In genomic region chr17:12092901-12093564, GRCm38 (mm10) we compare ENCODE assay signal across 30 mouse cellular contexts. TPM values are rescaled to one million over a fixed set of nuclear protein-coding genes. Genes with fewer than 3 reads are reported as not detected.
A peak's percentile ranks its signal among the peaks of the same experiment; 100 is the strongest.
DNase-seq lines count a peak whose midpoint lies in the region; ATAC-seq and TF ChIP-seq lines count a peak whose summit lies in the region.
"Had no signal": no experiment of that assay in that cellular context is flagged by ENCODE, and none has a peak within 500 bp of the region (broad histone marks: within the 10 kb centered on the region; RNA-seq: fewer than 3 reads in every experiment).

No protein-coding gene starts in this region.

- no peak overlapping the region for H3K4me3 ChIP-seq in hindbrain, embryonic 16.5 days (ENCODE audit: low read length)
- no peak overlapping the region for H3K4me3 ChIP-seq in hindbrain, embryonic 12.5 days
- 0 out of 2 replicates have a peak overlapping the region, but pooled peaks have one; percentile 17 for H3K4me3 ChIP-seq in E14TG2a.4 (replicated peaks; ENCODE audit: low read length)
- no peak overlapping the region for H3K4me3 ChIP-seq in forebrain, postnatal 0 days (ENCODE audit: low read depth, low read length)
- H3K4me3 ChIP-seq: embryonic facial prominence, embryonic 12.5 days; forebrain, embryonic 15.5 days; gastrocnemius, adult 2 months; heart, adult 2 months; heart, embryonic 15.5 days; hindbrain, embryonic 15.5 days; intestine, embryonic 15.5 days; layer of hippocampus, adult 2 months; liver, embryonic 12.5 days; megakaryocyte, embryonic 14.5 days; stomach, embryonic 15.5 days had no signal

- ATAC-seq in hindbrain, embryonic 16.5 days: peak; percentile 67
- ATAC-seq in hindbrain, embryonic 12.5 days (ENCODE audit: low FRiP score): no peak
- ATAC-seq in forebrain, postnatal 0 days: no peak
- ATAC-seq: forebrain, embryonic 15.5 days; intestine, embryonic 15.5 days; liver, embryonic 12.5 days; lung, postnatal 0 days; Patski had no signal

- no peaks in the 10 kb centered on the region for H3K4me1 ChIP-seq in hindbrain, embryonic 16.5 days (ENCODE audit: control insufficient read depth, insufficient read depth, low read depth, low read length)
- H3K4me1 ChIP-seq in hindbrain, embryonic 12.5 days: 0 out of 2 replicates have a peak, but pooled peaks cover 2% of the 10 kb centered on the region
- H3K4me1 ChIP-seq in E14TG2a.4 (replicated peaks; ENCODE audit: low read depth, low read length): no peaks in the 10 kb centered on the region
- H3K4me1 ChIP-seq in forebrain, postnatal 0 days (ENCODE audit: insufficient read depth): no peaks in the 10 kb centered on the region
- H3K4me1 ChIP-seq: embryonic facial prominence, embryonic 12.5 days; heart, embryonic 15.5 days; hindbrain, embryonic 15.5 days; intestine, embryonic 15.5 days; liver, embryonic 12.5 days; megakaryocyte, embryonic 14.5 days; stomach, embryonic 15.5 days had no signal

- 56% methylated on average over 6 of the region's 6 CpGs for WGBS in hindbrain, embryonic 16.5 days
- 68% methylated on average over 6 of the region's 6 CpGs for WGBS in hindbrain, embryonic 12.5 days
- 78% methylated on average over 6 of the region's 6 CpGs for WGBS in forebrain, postnatal 0 days

- H3K27ac ChIP-seq in hindbrain, embryonic 16.5 days (ENCODE audit: low read depth, low read length): no peak overlapping the region
- no peak overlapping the region for H3K27ac ChIP-seq in hindbrain, embryonic 12.5 days
- no peak overlapping the region for H3K27ac ChIP-seq in forebrain, postnatal 0 days (ENCODE audit: low read depth, low read length)
- H3K27ac ChIP-seq: embryonic facial prominence, embryonic 12.5 days; forebrain, embryonic 15.5 days; gastrocnemius, adult 2 months; heart, adult 2 months; heart, embryonic 15.5 days; hindbrain, embryonic 15.5 days; intestine, embryonic 15.5 days; layer of hippocampus, adult 2 months; liver, embryonic 12.5 days; stomach, embryonic 15.5 days had no signal

- H3K27me3 ChIP-seq in hindbrain, embryonic 16.5 days (replicated peaks; ENCODE audit: control insufficient read depth, insufficient read depth, low read length): no peaks in the 10 kb centered on the region
- H3K27me3 ChIP-seq in hindbrain, embryonic 12.5 days: 0 out of 2 replicates have a peak, but pooled peaks cover 3% of the 10 kb centered on the region
- no peaks in the 10 kb centered on the region for H3K27me3 ChIP-seq in E14TG2a.4 (ENCODE audit: insufficient read depth, low read length)
- H3K27me3 ChIP-seq in forebrain, postnatal 0 days (ENCODE audit: insufficient read depth, low read length): no peaks in the 10 kb centered on the region
- H3K27me3 ChIP-seq: embryonic facial prominence, embryonic 12.5 days; forebrain, embryonic 15.5 days; heart, embryonic 15.5 days; hindbrain, embryonic 15.5 days; intestine, embryonic 15.5 days; megakaryocyte, embryonic 14.5 days; Patski; stomach, embryonic 15.5 days had no signal

- no peak overlapping the region for H3K4me2 ChIP-seq in hindbrain, embryonic 16.5 days (ENCODE audit: low read length)
- no peak overlapping the region for H3K4me2 ChIP-seq in hindbrain, embryonic 12.5 days (replicated peaks)
- no peak overlapping the region for H3K4me2 ChIP-seq in forebrain, postnatal 0 days (ENCODE audit: low read depth)
- H3K4me2 ChIP-seq: embryonic facial prominence, embryonic 12.5 days; forebrain, embryonic 15.5 days; heart, embryonic 15.5 days; hindbrain, embryonic 15.5 days; intestine, embryonic 15.5 days; liver, embryonic 12.5 days; stomach, embryonic 15.5 days had no signal

- H3K36me3 ChIP-seq in hindbrain, embryonic 16.5 days (ENCODE audit: control insufficient read depth, insufficient read depth, low read length): no peaks in the 10 kb centered on the region
- H3K36me3 ChIP-seq in hindbrain, embryonic 12.5 days: no peaks in the 10 kb centered on the region
- no peaks in the 10 kb centered on the region for H3K36me3 ChIP-seq in E14TG2a.4 (ENCODE audit: insufficient read depth, low read length)
- no peaks in the 10 kb centered on the region for H3K36me3 ChIP-seq in forebrain, postnatal 0 days (ENCODE audit: insufficient read depth)
- H3K36me3 ChIP-seq: embryonic facial prominence, embryonic 12.5 days; forebrain, embryonic 15.5 days; heart, embryonic 15.5 days; hindbrain, embryonic 15.5 days; intestine, embryonic 15.5 days; liver, embryonic 12.5 days; stomach, embryonic 15.5 days had no signal

- no peak overlapping the region for H3K9ac ChIP-seq in hindbrain, embryonic 16.5 days (ENCODE audit: low read depth, low read length)
- H3K9ac ChIP-seq in hindbrain, embryonic 12.5 days: no peak overlapping the region
- H3K9ac ChIP-seq in forebrain, postnatal 0 days: no peak overlapping the region
- H3K9ac ChIP-seq: embryonic facial prominence, embryonic 12.5 days; forebrain, embryonic 15.5 days; heart, embryonic 15.5 days; hindbrain, embryonic 15.5 days; intestine, embryonic 15.5 days; liver, embryonic 12.5 days; stomach, embryonic 15.5 days had no signal

- no peaks in the 10 kb centered on the region for H3K9me3 ChIP-seq in hindbrain, embryonic 16.5 days (ENCODE audit: control insufficient read depth, low read length)
- H3K9me3 ChIP-seq in hindbrain, embryonic 12.5 days (replicated peaks): no peaks in the 10 kb centered on the region
- peaks cover 68% of the 10 kb centered on the region for H3K9me3 ChIP-seq in E14TG2a.4 (ENCODE audit: low read length)
- H3K9me3 ChIP-seq in forebrain, postnatal 0 days (ENCODE audit: low read length): no peaks in the 10 kb centered on the region
- H3K9me3 ChIP-seq: embryonic facial prominence, embryonic 12.5 days; forebrain, embryonic 15.5 days; heart, embryonic 15.5 days; hindbrain, embryonic 15.5 days; intestine, embryonic 15.5 days; liver, embryonic 12.5 days; megakaryocyte, embryonic 14.5 days; stomach, embryonic 15.5 days had no signal

- DNase-seq in cerebellum, adult 18-20 months: peak; percentile 5 to 12
- DNase-seq in cerebellum, adult 11 months: no peak
- peak; percentile 83 to 89 for DNase-seq in cerebellum, postnatal 10 days
- no peak for DNase-seq in urinary bladder, adult 2 months (ENCODE audit: low spot score)
- DNase-seq in forebrain, postnatal 0 days: no peak
- DNase-seq: adrenal gland, postnatal 25 days; embryo, embryonic 11 days; gastrocnemius, adult 2 months; gastrocnemius, postnatal 36 days; heart, adult 2 months; kidney, adult 2 months; kidney, postnatal 36 days; lung, adult 18-20 months; lung, postnatal 4 days; midbrain, embryonic 14.5 days; right cerebral cortex, postnatal 25 days had no signal

- no peak for TF ChIP-seq CTCF in E14TG2a.4 (conservative IDR thresholded peaks at IDR 0.05; ENCODE audit: low read length)
- TF ChIP-seq CTCF in forebrain, postnatal 0 days (IDR thresholded peaks at IDR 0.05; ENCODE audit: low read depth): no peak

RNA-seq across cellular contexts. Expression of gene Agpat4, which starts 25.5 kb away (rescaled TPM):
- polyA plus RNA-seq in hindbrain, embryonic 16.5 days (2015; fragmentation: Nextera tagmentation; extraction: Ambion mirVana): 65.2 and 71.2 TPM in 2 replicates
- 45.0 and 45.1 TPM in 2 replicates for polyA plus RNA-seq in hindbrain, embryonic 12.5 days (2016; fragmentation: Nextera tagmentation; extraction: Ambion mirVana)
- 11.0 and 16.5 TPM in 2 replicates for polyA plus RNA-seq in urinary bladder, adult 2 months (2012; rRNA removed)
- total RNA-seq in forebrain, postnatal 0 days (2014; rRNA removed): 44.8 and 52.9 TPM in 2 replicates
- polyA plus RNA-seq in forebrain, postnatal 0 days (2015; fragmentation: Nextera tagmentation; extraction: Ambion mirVana): 23.3 and 53.5 TPM in 2 replicates

Comparison
In these comparisons a context has a peak if more than half of its experiments do, and no peak if none do; other contexts are left out.
1. DNase-seq: peak in cerebellum, adult 18-20 months (2 of 2) and cerebellum, postnatal 10 days (2 of 2); none in cerebellum, adult 11 months (single experiment), urinary bladder, adult 2 months (single experiment) and forebrain, postnatal 0 days (single experiment).